Mouse (Mus musculus) gastrocnemius, adult 2 months (tissue): ENCODE results near the gene Zbtb20. TPM values are rescaled to one million over a fixed set of nuclear protein-coding genes. Genes with fewer than 3 reads are reported as not detected.

Experiments used
- DNase-seq: peaks from one replicate; pipeline ENCODE4 v3.0.0; 2022
- H3K27ac ChIP-seq: fragments of 200-600 bp; 2 replicates; pipeline ENCODE4 v1.8.1; 2022; ENCODE audit warnings: mild to moderate bottlenecking
- H3K4me3 ChIP-seq: fragments of 200-600 bp; 2 replicates; pipeline ENCODE4 v1.8.1; 2022; ENCODE audit warnings: mild to moderate bottlenecking, moderate library complexity
- CTCF ChIP-seq: fragments of 200-600 bp; IDR thresholded peaks from 2 replicates; pipeline ENCODE4 v1.8.1; 2022; ENCODE audit warnings: antibody characterized with exemption, mild to moderate bottlenecking, moderate library complexity
- intact Hi-C: fragments of 180-260 bp; cut with DNase I; formaldehyde crosslinking; loops from one replicate; pipeline ENCODE4 v1.15.1; 2025
- total RNA-seq, 2 experiments: library from RNA; stranded (reverse); gene quantifications; 2 replicates each; pipeline ENCODE4 v1.2.3; 2021

Zbtb20 gene
- total RNA-seq, 2 experiments from 2014 or later = 87.2 to 104 TPM

GRCm38 (mm10) chr16:43409910-43410612 is 534.4 kb downstream of the Zbtb20 start:
- no peak for TF ChIP-seq CTCF
- no peak overlapping the region for H3K4me3 ChIP-seq
- peak overlapping the region; percentile 76 for H3K27ac ChIP-seq
- DNase-seq = peak; percentile 79
- intact Hi-C loops = no loop called here

- DNase-seq = no peak
- no peak overlapping the region for H3K4me3 ChIP-seq
- H3K27ac ChIP-seq = peak overlapping the region; percentile 76
- intact Hi-C loops = no loop called here
- TF ChIP-seq CTCF = no peak
Measured at GRCm38 (mm10) chr16:43410613-43410974, 534.9 kb downstream of the Zbtb20 start.

GRCm38 (mm10) chr16:43415864-43416263 is 540.2 kb downstream of the Zbtb20 start:
- Histone ChIP-seq H3K4me3 (no peak overlapping the region), H3K27ac (no peak overlapping the region)
- no peak for DNase-seq
- TF ChIP-seq CTCF = no peak
- intact Hi-C loops = no loop called here

- Histone ChIP-seq H3K4me3 (no peak overlapping the region), H3K27ac (peak overlapping the region; percentile 38; the same call in 1 of the 2 replicates)
- intact Hi-C loops = no loop called here
- no peak for DNase-seq
- TF ChIP-seq CTCF = no peak
Measured at GRCm38 (mm10) chr16:43419923-43420322, 544.2 kb downstream of the Zbtb20 start.

GRCm38 (mm10) chr16:43428955-43429354 is 553.3 kb downstream of the Zbtb20 start:
- Histone ChIP-seq H3K27ac (peak overlapping the region; percentile 9; the same call in 1 of the 2 replicates), H3K4me3 (no peak overlapping the region)
- TF ChIP-seq CTCF = no peak
- intact Hi-C loops = no loop called here
- no peak for DNase-seq

- no peak for TF ChIP-seq CTCF
- no peak overlapping the region for H3K4me3 ChIP-seq
- DNase-seq = no peak
- H3K27ac ChIP-seq = peak overlapping the region; percentile 41
- intact Hi-C loops = loop anchor here (5.0 kb wide), 1 partner anchor 33 kb away; no protein-coding TSS in a partner anchor
Measured at GRCm38 (mm10) chr16:43430030-43430429, 554.3 kb downstream of the Zbtb20 start.

- DNase-seq = no peak
- intact Hi-C loops = loop anchor here (5.0 kb wide), 1 partner anchor 34 kb away; no protein-coding TSS in a partner anchor
- TF ChIP-seq CTCF = no peak
- Histone ChIP-seq H3K27ac (peak overlapping the region; percentile 73), H3K4me3 (peak overlapping the region; percentile 53)
Measured at GRCm38 (mm10) chr16:43431514-43432371, 556.1 kb downstream of the Zbtb20 start.

- intact Hi-C loops = loop anchor here (5.0 kb wide), 1 partner anchor 38 kb away; no protein-coding TSS in a partner anchor
- H3K27ac ChIP-seq = peak overlapping the region; percentile 25; the same call in 1 of the 2 replicates
- no peak overlapping the region for H3K4me3 ChIP-seq
- DNase-seq = no peak
- peak; percentile 67 for TF ChIP-seq CTCF
Measured at GRCm38 (mm10) chr16:43434941-43435340, 559.3 kb downstream of the Zbtb20 start.

- DNase-seq = no peak
- Histone ChIP-seq H3K27ac (peak overlapping the region; percentile 3; the same call in 1 of the 2 replicates), H3K4me3 (no peak overlapping the region)
- intact Hi-C loops = no loop called here
- TF ChIP-seq CTCF = no peak
Measured at GRCm38 (mm10) chr16:43438878-43439371, 563.2 kb downstream of the Zbtb20 start.

GRCm38 (mm10) chr16:43441392-43441791 is 565.7 kb downstream of the Zbtb20 start:
- intact Hi-C loops = no loop called here
- Histone ChIP-seq H3K4me3 (no peak overlapping the region), H3K27ac (no peak overlapping the region)
- TF ChIP-seq CTCF = no peak
- no peak for DNase-seq

- no peak for DNase-seq
- no peak overlapping the region for H3K4me3 ChIP-seq
- TF ChIP-seq CTCF = no peak
- intact Hi-C loops = no loop called here
- 0 out of 2 replicates have a peak overlapping the region, but pooled peaks have one; percentile 4 for H3K27ac ChIP-seq
Measured at GRCm38 (mm10) chr16:43443034-43443433, 567.4 kb downstream of the Zbtb20 start.

- no peak overlapping the region for H3K27ac ChIP-seq
- DNase-seq = no peak
- TF ChIP-seq CTCF = no peak
- H3K4me3 ChIP-seq = no peak overlapping the region
- intact Hi-C loops = no loop called here
Measured at GRCm38 (mm10) chr16:43448141-43448981, 572.7 kb downstream of the Zbtb20 start.
